In genomic region chr9:75683426-75684191, GRCm38 (mm10) we compare ENCODE assay signal across 10 mouse cellular contexts. TPM values are rescaled to one million over a fixed set of nuclear protein-coding genes. Genes with fewer than 3 reads are reported as not detected.
DNase-seq lines count a peak whose midpoint lies in the region; ATAC-seq and TF ChIP-seq lines count a peak whose summit lies in the region.
"Had no signal": no experiment of that assay in that cellular context is flagged by ENCODE, and none has a peak within 500 bp of the region (broad histone marks: within the 10 kb centered on the region; RNA-seq: fewer than 3 reads in every experiment).

Gene Scg3 (minus strand): TSS chr9:75684056.

- TF ChIP-seq CTCF in E14TG2a.4 (conservative IDR thresholded peaks at IDR 0.05; ENCODE audit: low read length), result no peak
- no peak for TF ChIP-seq CTCF in liver, postnatal 0 days (IDR thresholded peaks at IDR 0.05; ENCODE audit: low read depth)
- no peak; the same call in 1 of the 2 replicates for TF ChIP-seq CTCF in olfactory bulb, adult 2 months (IDR thresholded peaks at IDR 0.05; ENCODE audit: insufficient read depth, low read depth, low read length)

- no peak for TF ChIP-seq EP300 in liver, postnatal 0 days (IDR thresholded peaks at IDR 0.05; ENCODE audit: low read depth)

- peak within 1 kb of the TSS; percentile 92 for H3K27ac ChIP-seq in forebrain, embryonic 16.5 days (ENCODE audit: low read length)
- H3K27ac ChIP-seq in liver, postnatal 0 days (ENCODE audit: low read depth), result no peak within 1 kb of the TSS
- peak within 1 kb of the TSS; percentile 92 for H3K27ac ChIP-seq in olfactory bulb, adult 2 months (ENCODE audit: insufficient read depth, low read depth, low read length)

- peak within 1 kb of the TSS; percentile 69 for H3K4me3 ChIP-seq in E14TG2a.4 (replicated peaks; ENCODE audit: low read length)
- H3K4me3 ChIP-seq in forebrain, embryonic 16.5 days (replicated peaks; ENCODE audit: low read length), result peak within 1 kb of the TSS; percentile 83
- H3K4me3 ChIP-seq in liver, postnatal 0 days (ENCODE audit: low read depth, low read length), result no peak within 1 kb of the TSS
- peak within 1 kb of the TSS; percentile 78 for H3K4me3 ChIP-seq in olfactory bulb, adult 2 months (ENCODE audit: insufficient read depth, low read depth, low read length)

- ATAC-seq in forebrain, embryonic 16.5 days, result peak; percentile 100
- ATAC-seq in liver, postnatal 0 days, result peak; percentile 36; the same call in 1 of the 2 replicates

- no peak; the same call in 1 of the 2 replicates for TF ChIP-seq POLR2A in olfactory bulb, adult 2 months (IDR thresholded peaks at IDR 0.05; ENCODE audit: insufficient read depth, low read depth, low read length)

- peaks cover 5% of the 10 kb centered on the region; the same call in 1 of the 2 replicates for H3K4me1 ChIP-seq in E14TG2a.4 (replicated peaks; ENCODE audit: low read depth, low read length)
- H3K4me1 ChIP-seq in forebrain, embryonic 16.5 days (replicated peaks; ENCODE audit: control insufficient read depth, insufficient read depth, low read length), result peaks cover 20% of the 10 kb centered on the region
- H3K4me1 ChIP-seq in liver, postnatal 0 days (ENCODE audit: insufficient read depth), result no peaks in the 10 kb centered on the region
- H3K4me1 ChIP-seq in olfactory bulb, adult 2 months (ENCODE audit: control insufficient read depth, insufficient read depth, low read length), result no peaks in the 10 kb centered on the region

- H3K27me3 ChIP-seq in E14TG2a.4 (ENCODE audit: insufficient read depth, low read length), result peaks cover 12% of the 10 kb centered on the region
- H3K27me3 ChIP-seq in forebrain, embryonic 16.5 days (replicated peaks; ENCODE audit: control insufficient read depth, insufficient read depth, low read length), result no peaks in the 10 kb centered on the region
- peaks cover 8% of the 10 kb centered on the region; the same call in 1 of the 2 replicates for H3K27me3 ChIP-seq in liver, postnatal 0 days (ENCODE audit: insufficient read depth, low read length)

- 3% methylated on average over 42 of the region's 42 CpGs for WGBS in forebrain, embryonic 16.5 days
- 9% methylated on average over 42 of the region's 42 CpGs for WGBS in liver, postnatal 0 days (ENCODE audit: insufficient replicate concordance)
- WGBS in olfactory bulb, adult 2 months, result 2% methylated on average over 42 of the region's 42 CpGs

- peak within 1 kb of the TSS; percentile 57 for H3K4me2 ChIP-seq in forebrain, embryonic 16.5 days (ENCODE audit: low read length)
- H3K4me2 ChIP-seq in liver, postnatal 0 days (ENCODE audit: low read depth, low read length), result no peak within 1 kb of the TSS

- intact Hi-C loops in heart, postnatal 25 days (cut with DNase I), result no loop called here

- DNase-seq in cerebellum, adult 11 months, result peak; percentile 94
- peak; percentile 7 for DNase-seq in heart, postnatal 25 days (ENCODE audit: low spot score)
- DNase-seq in layer of hippocampus, adult 11-12 months (ENCODE audit: low spot score), result peak; percentile 93
- DNase-seq in liver, postnatal 0 days, result peak; percentile 65
- peak; percentile 64 for DNase-seq in thymus, postnatal 25 days

- H3K9me3 ChIP-seq in E14TG2a.4 (ENCODE audit: low read length), result peaks cover 6% of the 10 kb centered on the region
- H3K9me3 ChIP-seq in forebrain, embryonic 16.5 days (ENCODE audit: control insufficient read depth, low read length), result no peaks in the 10 kb centered on the region
- no peaks in the 10 kb centered on the region for H3K9me3 ChIP-seq in liver, postnatal 0 days (ENCODE audit: low read length)

- H3K9ac ChIP-seq in forebrain, embryonic 16.5 days (replicated peaks; ENCODE audit: low read depth, low read length), result peak within 1 kb of the TSS; percentile 76
- H3K9ac ChIP-seq in liver, postnatal 0 days (replicated peaks), result no peak within 1 kb of the TSS

- no peaks in the 10 kb centered on the region for H3K36me3 ChIP-seq in E14TG2a.4 (ENCODE audit: insufficient read depth, low read length)
- peaks cover 21% of the 10 kb centered on the region for H3K36me3 ChIP-seq in forebrain, embryonic 16.5 days (ENCODE audit: control insufficient read depth, insufficient read depth)
- no peaks in the 10 kb centered on the region for H3K36me3 ChIP-seq in liver, postnatal 0 days (replicated peaks; ENCODE audit: insufficient read depth, low read length)

RNA-seq across cellular contexts. Expression of gene Scg3, which starts in this region (rescaled TPM):
- 114 and 125 TPM in 2 replicates for polyA plus RNA-seq in forebrain, embryonic 16.5 days (2015; fragmentation: Nextera tagmentation; extraction: Ambion mirVana)
- under 1 TPM; 0.22 to 0.34 TPM for total RNA-seq in heart, postnatal 25 days (2021)
- not detected in 2 replicates for polyA plus RNA-seq in liver, postnatal 0 days (2015; fragmentation: Nextera tagmentation; extraction: Ambion mirVana)
- 388 TPM in 1 of 2 replicates, not detected in the other for polyA plus RNA-seq in olfactory bulb, adult 2 months (2012; ENCODE audit: insufficient read depth, insufficient read length, low replicate concordance, missing spikeins)
- total RNA-seq: MEL had no signal
- polyA plus RNA-seq: spleen, adult 2 months had no signal

Comparison
In these comparisons a context has a peak if more than half of its experiments do, and no peak if none do; other contexts are left out.
1. RNA of gene Scg3 (polyA plus RNA-seq): 114 to 125 TPM in forebrain, embryonic 16.5 days and 388 TPM in olfactory bulb, adult 2 months; not detected in liver, postnatal 0 days; every median in the first group is over 10 times any median in the second.
2. Peak in DNase-seq in heart, postnatal 25 days; RNA of the gene not detected or under 1 TPM.
3. Peak in DNase-seq and ATAC-seq in liver, postnatal 0 days; RNA of the gene not detected or under 1 TPM.
4. DNase-seq: peak in every context shown above with its lines; median percentile 94 in cerebellum, adult 11 months; 93 in layer of hippocampus, adult 11-12 months; 65 in liver, postnatal 0 days; 64 in thymus, postnatal 25 days; 7 in heart, postnatal 25 days.